Mouse (Mus musculus) gastrocnemius, postnatal 14 days (tissue): ENCODE measurements around the gene Itpkb. TPM values are rescaled to one million over a fixed set of nuclear protein-coding genes. Genes with fewer than 3 reads are reported as not detected.

ENCODE experiments used
- DNase-seq: peaks from one replicate; pipeline ENCODE4 v3.0.0; 2021; ENCODE audit warnings: mixed read lengths
- intact Hi-C: fragments of 180-260 bp; cut with DNase I; formaldehyde crosslinking; loops from one replicate; pipeline ENCODE4 v1.15.1; 2025; ENCODE audit warnings: low total_unique reads
- total RNA-seq, 2 experiments: library from RNA; stranded (reverse); gene quantifications; 2 replicates each; pipeline ENCODE4 v1.2.3; 2021

The Itpkb gene
- total RNA-seq, 2 experiments from 2014 or later = 27.6 to 28.6 TPM

GRCm38 (mm10) chr1:180428871-180429270 lies 98.6 kb downstream of the Itpkb start:
- no peak for DNase-seq
- intact Hi-C loops = no loop called here

- DNase-seq = no peak
- intact Hi-C loops = loop anchor here (10.0 kb wide), 1 partner anchor 335 kb away; no protein-coding TSS in a partner anchor
These were observed 99.5 kb downstream of the Itpkb start for GRCm38 (mm10) chr1:180429819-180430218.

DNA sequence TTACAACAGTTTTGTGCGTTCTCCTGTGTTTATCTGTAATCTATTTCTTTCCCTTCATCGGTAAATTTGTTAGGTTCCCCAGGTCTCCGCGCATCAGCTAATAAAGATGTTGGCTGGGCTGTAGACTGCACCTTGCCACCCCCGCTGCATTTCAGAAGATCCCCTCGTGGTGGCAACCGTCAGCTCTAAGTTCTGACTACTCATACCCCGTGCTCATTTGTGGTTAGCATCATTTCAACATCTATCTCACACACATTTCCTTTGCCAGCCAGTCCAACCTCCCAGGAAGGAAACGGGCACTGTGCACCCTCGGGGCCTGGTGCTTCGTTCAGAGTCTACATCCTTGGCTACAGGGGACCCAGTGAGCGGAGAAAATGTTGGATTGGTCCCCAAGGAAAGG lies 101.5 kb downstream of the Itpkb start:
- intact Hi-C loops = loop anchor here (10.0 kb wide), 1 partner anchor 333 kb away; no protein-coding TSS in a partner anchor

DNA sequence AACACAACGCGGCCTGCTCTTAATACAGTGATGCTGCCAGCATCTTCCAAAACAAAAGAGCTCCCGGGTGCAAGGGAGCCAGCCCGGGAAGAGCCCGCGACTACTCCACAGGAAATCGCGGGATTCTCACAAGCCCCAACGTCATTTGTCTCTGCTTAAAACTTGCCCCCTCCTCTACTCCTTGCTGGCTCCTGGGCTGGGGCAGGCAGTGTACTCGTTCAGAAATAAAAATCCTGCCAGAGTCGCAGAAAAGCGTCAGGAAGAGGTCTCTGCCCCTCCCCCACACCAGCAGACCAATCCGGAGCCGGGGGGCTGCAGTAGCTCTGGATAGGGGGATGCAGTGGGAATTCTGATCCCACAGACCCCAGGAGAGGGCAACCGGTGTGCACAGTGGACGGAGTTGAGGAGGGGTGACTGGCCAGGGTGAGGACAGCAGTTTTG lies 102.8 kb downstream of the Itpkb start:
- DNase-seq = no peak
- intact Hi-C loops = loop anchor here (10.0 kb wide), 1 partner anchor 332 kb away; no protein-coding TSS in a partner anchor

More for the DNA sequence above, 101.5 kb downstream of the Itpkb start:
- DNase-seq = no peak

GRCm38 (mm10) chr1:180433796-180434566 lies 103.7 kb downstream of the Itpkb start:
- peak; percentile 69 for DNase-seq
- intact Hi-C loops = loop anchor here (1.0 to 10.0 kb wide), 3 partner anchors 51 to 331 kb away; no protein-coding TSS in a partner anchor

DNA sequence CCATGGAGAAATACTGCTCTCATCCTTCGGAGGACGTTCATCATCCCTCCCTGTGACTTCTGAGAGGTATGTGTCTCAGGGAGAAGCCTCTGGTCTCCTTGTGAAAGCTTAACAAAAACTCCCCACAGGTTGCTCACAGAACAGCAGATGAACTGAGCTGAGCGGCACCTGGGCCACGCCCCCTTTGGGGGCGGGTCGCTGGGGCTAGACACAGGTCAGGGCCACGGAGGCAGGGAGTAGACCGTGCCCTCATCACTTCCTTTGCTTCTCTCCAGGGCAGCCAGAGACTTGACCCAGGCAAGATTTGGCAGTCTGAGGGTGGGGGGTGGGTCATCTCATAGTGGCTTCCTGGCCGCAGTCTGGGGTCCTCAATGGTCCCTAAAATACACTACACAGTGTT lies 104.6 kb downstream of the Itpkb start:
- no peak for DNase-seq
- intact Hi-C loops = loop anchor here (1.0 to 10.0 kb wide), 3 partner anchors 50 to 330 kb away; no protein-coding TSS in a partner anchor

GRCm38 (mm10) chr1:180439496-180439895 lies 109.2 kb downstream of the Itpkb start:
- intact Hi-C loops = loop anchor here (10.0 kb wide), 1 partner anchor 325 kb away; no protein-coding TSS in a partner anchor
- no peak for DNase-seq

DNA sequence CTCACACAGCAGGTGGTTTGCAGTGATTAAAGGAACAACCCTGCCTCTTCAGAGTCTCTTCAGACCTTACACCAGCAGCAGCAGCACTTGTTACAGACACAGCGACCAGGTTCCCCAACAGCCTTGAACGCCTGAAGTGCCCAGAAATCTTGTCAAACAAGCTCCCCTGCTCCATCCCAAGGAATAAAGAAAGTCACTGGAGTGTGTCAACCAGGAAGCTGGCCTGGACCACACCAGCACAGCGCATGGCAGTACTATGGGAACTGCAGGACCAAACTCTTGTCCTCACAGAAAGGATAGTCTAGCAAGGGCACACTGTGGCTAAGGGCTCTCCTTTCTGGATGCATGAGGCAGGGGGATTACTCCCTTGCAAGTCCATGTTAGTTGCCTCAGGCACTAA lies 114.1 kb downstream of the Itpkb start:
- intact Hi-C loops = no loop called here

DNA sequence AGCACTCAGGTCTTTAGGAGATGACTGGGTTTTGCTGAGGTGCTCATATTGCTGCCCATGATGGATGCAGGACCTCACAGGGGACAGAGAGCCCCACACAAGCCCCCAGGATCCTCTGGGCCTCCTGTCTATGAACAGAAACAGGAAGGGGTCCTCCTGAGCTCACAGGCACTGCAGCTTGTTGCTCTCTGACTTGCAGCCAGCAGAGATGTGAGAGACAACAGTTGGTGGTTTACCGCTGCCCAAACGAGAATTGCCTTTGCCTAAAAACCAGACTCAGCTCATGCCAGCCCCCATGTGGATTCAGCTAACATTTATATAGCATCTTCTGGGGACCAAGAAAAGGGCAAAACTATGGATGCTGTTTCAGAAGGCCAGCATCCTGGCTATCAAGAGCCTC lies 119.4 kb downstream of the Itpkb start:
- intact Hi-C loops = no loop called here
- no peak for DNase-seq

More for the DNA sequence above, 114.1 kb downstream of the Itpkb start:
- no peak for DNase-seq

GRCm38 (mm10) chr1:180458274-180458673 lies 128.0 kb downstream of the Itpkb start:
- DNase-seq = peak; percentile 33
- intact Hi-C loops = no loop called here

GRCm38 (mm10) chr1:180458680-180459079 lies 128.4 kb downstream of the Itpkb start:
- intact Hi-C loops = no loop called here
- DNase-seq = no peak

- DNase-seq = peak; percentile 17
- intact Hi-C loops = no loop called here
These were observed 130.4 kb downstream of the Itpkb start for GRCm38 (mm10) chr1:180460721-180461120.

GRCm38 (mm10) chr1:180462396-180462795 lies 132.1 kb downstream of the Itpkb start:
- intact Hi-C loops = no loop called here
- DNase-seq = peak; percentile 42

GRCm38 (mm10) chr1:180462983-180463475 lies 132.7 kb downstream of the Itpkb start:
- DNase-seq = no peak
- intact Hi-C loops = no loop called here

- intact Hi-C loops = no loop called here
- no peak for DNase-seq
These were observed 134.1 kb downstream of the Itpkb start for GRCm38 (mm10) chr1:180464357-180464756.

DNA sequence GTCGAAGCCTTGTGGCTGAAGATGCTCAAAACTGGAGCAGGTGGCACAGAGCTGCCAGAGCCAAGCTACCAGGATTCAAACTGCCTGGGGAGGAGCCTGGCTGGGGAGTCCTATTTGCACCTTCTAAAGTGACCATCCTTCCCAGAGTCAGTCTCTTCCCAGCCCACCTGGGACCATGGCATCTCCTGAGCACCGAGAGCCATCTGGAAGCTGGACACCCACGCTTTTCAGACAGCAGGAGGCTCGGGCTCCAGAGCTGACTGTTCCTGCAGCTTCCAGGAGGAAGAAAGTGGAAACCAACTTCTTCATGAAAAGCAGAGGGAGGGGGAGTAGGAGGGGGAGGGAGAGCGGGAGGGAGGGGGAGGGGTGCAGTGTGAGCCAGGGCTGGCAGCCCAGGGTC lies 135.3 kb downstream of the Itpkb start:
- DNase-seq = no peak
- intact Hi-C loops = no loop called here

- no peak for DNase-seq
- intact Hi-C loops = no loop called here
These were observed 137.7 kb downstream of the Itpkb start for GRCm38 (mm10) chr1:180468004-180468403.

- intact Hi-C loops = no loop called here
- DNase-seq = no peak
These were observed 143.3 kb downstream of the Itpkb start for GRCm38 (mm10) chr1:180473566-180473965.
